Mouse (Mus musculus): ENCODE data around the gene Kcng4.

- TF ChIP-seq CTCF (IDR thresholded peaks at IDR 0.05; ENCODE audit: insufficient read depth, low read depth, low read length), result no peak
- no peak for TF ChIP-seq POLR2A (IDR thresholded peaks at IDR 0.05; ENCODE audit: insufficient read depth, low read depth, low read length)
These were observed 478 bp upstream of the Kcng4 start for GRCm38 (mm10) chr8:119635958-119636357.
